In genomic region chr3:156947404-156947803, GRCm38 (mm10) we compare ENCODE assay signal across 14 mouse cellular contexts.
DNase-seq lines count a peak whose midpoint lies in the region; ATAC-seq lines count a peak whose summit lies in the region.
"Had no signal": no experiment of that assay in that cellular context is flagged by ENCODE, and none has a peak within 500 bp of the region (broad histone marks: within the 10 kb centered on the region; RNA-seq: fewer than 3 reads in every experiment).

No protein-coding gene starts in this region.

- no peak overlapping the region for H3K9ac ChIP-seq in heart, embryonic 13.5 days

- H3K9me3 ChIP-seq in heart, embryonic 13.5 days: no peaks in the 10 kb centered on the region
- H3K9me3 ChIP-seq: hindbrain, embryonic 10.5 days had no signal

- intact Hi-C loops in heart, postnatal 25 days (cut with DNase I): no loop called here

- no peak overlapping the region for H3K4me3 ChIP-seq in heart, embryonic 13.5 days
- H3K4me3 ChIP-seq: hindbrain, embryonic 10.5 days had no signal

- H3K27me3 ChIP-seq in heart, embryonic 13.5 days (replicated peaks): no peaks in the 10 kb centered on the region
- H3K27me3 ChIP-seq: CH12.LX had no signal

- WGBS in heart, embryonic 13.5 days: 24% methylated on average over 6 of the region's 6 CpGs

- H3K4me2 ChIP-seq in heart, embryonic 13.5 days: no peak overlapping the region

- 0 out of 2 replicates have a peak overlapping the region, but pooled peaks have one; percentile 6 for H3K27ac ChIP-seq in heart, embryonic 13.5 days (replicated peaks)
- H3K27ac ChIP-seq: hindbrain, embryonic 10.5 days had no signal

- DNase-seq in heart, postnatal 25 days (ENCODE audit: low spot score): no peak
- DNase-seq in right cerebral cortex, adult 18-20 months: peak; percentile 43
- no peak for DNase-seq in right cerebral cortex, postnatal 36 days (ENCODE audit: low spot score in 2 of 2)
- DNase-seq in layer of hippocampus, adult 8-10 months (ENCODE audit: low spot score in 2 of 2): peak; percentile 41 to 53
- peak; percentile 48 for DNase-seq in telencephalon, adult 2 months (ENCODE audit: low read depth, low spot score)
- no peak for DNase-seq in cerebellum, adult 8-10 months
- DNase-seq in thymus, postnatal 0 days (ENCODE audit: low spot score): no peak
- DNase-seq: gastrocnemius, postnatal 36 days; kidney, adult 9 months; lung, adult 2 months; thymus, adult 2 months had no signal

- H3K36me3 ChIP-seq in heart, embryonic 13.5 days: no peaks in the 10 kb centered on the region
- H3K36me3 ChIP-seq: hindbrain, embryonic 10.5 days had no signal

- ATAC-seq in heart, embryonic 13.5 days (ENCODE audit: extremely low read depth, insufficient number of reproducible peaks, low FRiP score, low TSS enrichment): no peak

- H3K4me1 ChIP-seq in heart, embryonic 13.5 days: peaks cover 15% of the 10 kb centered on the region

Comparison
In these comparisons a context has a peak if more than half of its experiments do, and no peak if none do; other contexts are left out.
1. DNase-seq: peak in right cerebral cortex, adult 18-20 months (single experiment), layer of hippocampus, adult 8-10 months (2 of 2) and telencephalon, adult 2 months (single experiment); none in heart, postnatal 25 days (single experiment), right cerebral cortex, postnatal 36 days (0 of 2), cerebellum, adult 8-10 months (single experiment) and thymus, postnatal 0 days (single experiment).